Mouse (Mus musculus) lung, adult 18-20 months (tissue): ENCODE measurements at regions not wholly inside any gene's neighbourhood (a gene's known extent, or its start where the extent isn't known, plus 50 kb on each side); places are given as distances from the start of the nearest gene placed in this dataset.

Source experiments
- DNase-seq, 2 experiments: peaks; one replicate each; pipeline ENCODE4 v3.0.0; 2022; ENCODE audit warnings: mixed read lengths in 2 of 2

DNA sequence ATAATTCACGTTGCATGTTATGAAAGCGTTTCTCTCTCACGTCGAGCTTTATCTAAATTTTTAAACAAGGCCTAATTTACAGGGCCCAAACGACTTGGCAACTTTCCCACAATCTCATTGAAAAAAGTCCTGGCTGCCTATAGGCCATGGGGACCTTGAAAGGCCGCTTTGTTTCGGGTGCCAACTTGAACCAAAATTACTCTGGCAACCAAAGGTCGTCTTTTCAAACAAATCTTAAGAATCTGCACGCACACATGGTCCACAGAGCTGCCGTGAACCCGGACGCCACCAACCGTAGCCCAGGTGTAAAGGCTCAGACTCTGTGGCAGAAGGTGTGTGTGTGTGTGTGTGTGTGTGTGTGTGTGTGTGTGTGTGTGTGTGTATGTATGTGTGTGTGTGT is 210.5 kb upstream of the Kazn start:
- no peak for DNase-seq

DNA sequence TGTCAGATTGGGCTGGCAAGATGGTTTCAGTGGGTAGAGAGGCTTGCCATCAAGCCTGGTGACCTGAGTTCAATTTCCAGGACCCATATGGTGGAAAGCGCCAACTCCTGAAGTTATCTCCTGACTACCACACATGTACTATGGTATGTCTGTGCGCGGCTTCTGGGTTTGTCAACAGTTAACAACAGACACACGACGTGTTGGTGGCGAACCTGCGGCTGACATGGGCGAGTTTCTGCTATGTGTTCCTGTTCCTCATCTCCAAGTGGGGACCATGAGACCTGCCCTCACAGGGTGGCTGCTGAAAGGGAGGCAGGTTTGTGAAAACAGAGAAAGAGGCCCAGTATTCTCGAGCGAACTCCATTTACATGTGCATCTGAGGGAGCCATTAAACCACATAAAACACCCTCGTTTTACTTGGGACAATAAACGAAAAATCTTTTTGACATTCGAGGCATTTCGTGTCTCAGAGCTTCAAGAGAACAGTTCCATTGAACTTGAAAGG is 210.0 kb upstream of the Kazn start:
- DNase-seq, result no peak

DNA sequence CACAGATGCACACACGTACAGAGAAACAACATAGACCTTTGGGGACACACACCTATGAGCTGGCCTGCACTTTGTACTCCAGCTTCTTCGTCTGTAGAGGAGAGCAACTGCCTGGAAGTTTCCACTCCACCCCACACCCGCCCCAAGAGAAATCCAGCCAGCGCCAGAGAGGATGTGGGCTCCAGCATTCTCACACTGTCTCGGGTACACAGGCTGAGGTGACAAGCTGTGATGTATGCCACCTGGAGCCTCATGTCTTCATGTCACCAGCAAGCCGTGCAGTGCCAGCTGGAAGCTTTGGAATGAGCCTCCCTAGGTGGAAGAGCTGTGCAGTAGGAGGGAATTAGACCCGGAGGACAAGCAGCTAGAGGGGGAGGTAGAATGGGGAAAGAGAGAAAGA is 208.3 kb upstream of the Kazn start:
- DNase-seq, result peak; percentile 10 to 26

DNA sequence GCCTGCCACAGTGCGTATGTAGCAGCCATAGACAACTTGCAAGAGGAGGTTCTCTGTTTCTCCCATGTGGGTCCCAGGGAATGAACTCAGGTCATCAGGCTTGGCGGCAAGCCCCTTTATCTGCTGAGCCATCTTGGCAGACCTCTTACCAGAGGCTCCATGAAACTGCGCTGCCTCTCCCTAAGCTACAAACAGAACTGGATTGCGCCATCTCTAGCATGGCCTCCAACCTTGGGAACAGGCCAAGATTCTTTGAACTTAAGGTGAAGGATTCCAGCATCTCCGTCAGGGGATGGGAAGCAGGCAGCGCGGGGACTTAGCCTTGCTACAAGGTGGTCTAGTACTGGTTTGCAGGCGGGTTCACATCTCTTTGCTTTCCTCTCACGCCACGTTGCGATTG is 201.8 kb upstream of the Kazn start:
- DNase-seq, result peak; percentile 12 to 24

DNA sequence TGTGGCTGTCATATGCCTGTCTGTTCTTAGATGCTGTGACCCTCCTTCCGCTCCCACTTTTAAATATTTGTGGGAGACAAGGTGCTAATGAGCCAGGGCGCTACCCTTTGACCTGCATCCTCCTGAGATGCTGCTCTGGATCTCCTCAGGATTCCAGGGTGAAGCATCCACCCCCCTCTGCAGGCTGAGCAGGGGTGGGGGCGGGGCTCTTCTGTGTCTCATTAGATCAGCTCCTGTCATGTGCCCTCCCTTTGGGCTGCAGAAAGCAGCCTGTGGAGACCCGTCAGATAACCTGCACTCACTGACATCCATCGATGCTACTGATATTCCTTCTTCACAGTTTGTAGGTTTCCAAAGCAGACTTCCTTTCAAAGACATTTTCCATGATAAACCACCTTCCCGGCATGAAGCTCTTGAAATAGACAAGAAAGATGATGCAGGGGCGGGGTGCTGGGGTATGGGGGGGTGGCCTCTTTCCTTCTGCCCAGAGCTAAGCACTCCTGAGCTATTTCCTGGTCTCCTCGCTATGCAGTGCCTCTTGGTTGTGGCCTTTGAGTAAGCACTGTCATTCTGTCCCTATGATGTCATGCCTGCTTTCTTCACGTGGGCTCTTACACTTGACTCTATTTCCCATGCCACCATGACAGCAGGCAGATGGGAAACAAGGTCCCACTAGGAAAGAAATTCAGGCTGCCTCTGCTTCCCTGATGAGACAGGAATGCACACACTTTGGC is 200.4 kb upstream of the Kazn start:
- DNase-seq, result no peak

DNA sequence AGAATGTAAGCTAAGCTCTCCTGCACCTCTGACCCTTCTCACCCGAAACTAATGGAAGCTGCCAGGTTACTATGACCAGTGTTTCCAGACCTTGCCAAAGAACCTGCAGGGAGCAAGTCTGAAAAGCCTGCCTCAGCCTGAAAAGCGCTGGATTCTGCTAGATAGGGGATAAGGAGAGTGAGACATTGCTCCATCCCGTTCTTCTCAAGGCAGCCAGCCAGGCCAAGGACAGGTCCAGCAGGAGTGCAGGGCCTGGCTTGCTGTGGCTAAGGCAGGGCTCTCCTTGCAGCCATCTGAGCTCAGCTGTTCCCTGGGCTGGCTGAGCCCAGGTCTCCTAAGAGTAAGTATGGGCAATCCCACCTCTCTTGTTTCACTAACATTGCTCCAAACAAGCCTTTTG is 185.4 kb upstream of the Kazn start:
- DNase-seq, result no peak

DNA sequence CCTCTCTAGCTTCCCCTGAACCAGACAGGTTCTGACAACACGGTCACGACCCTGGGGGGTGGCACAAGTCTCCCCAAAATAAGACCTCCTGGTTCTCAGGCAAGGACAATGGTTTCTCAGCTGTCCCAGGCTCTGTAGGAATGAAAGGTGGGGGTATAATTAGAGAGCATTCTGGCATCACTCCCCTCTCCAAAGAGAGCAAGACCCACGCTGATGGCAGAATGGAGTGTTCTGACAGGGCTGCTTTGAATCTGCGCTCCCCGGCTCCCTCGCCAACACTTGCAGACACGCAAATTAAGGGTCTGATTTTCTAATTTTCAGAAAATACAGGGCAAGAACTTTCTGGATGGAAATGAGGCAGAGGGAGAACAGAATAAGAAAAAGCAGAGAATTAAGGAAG is 181.2 kb upstream of the Kazn start:
- no peak for DNase-seq

DNA sequence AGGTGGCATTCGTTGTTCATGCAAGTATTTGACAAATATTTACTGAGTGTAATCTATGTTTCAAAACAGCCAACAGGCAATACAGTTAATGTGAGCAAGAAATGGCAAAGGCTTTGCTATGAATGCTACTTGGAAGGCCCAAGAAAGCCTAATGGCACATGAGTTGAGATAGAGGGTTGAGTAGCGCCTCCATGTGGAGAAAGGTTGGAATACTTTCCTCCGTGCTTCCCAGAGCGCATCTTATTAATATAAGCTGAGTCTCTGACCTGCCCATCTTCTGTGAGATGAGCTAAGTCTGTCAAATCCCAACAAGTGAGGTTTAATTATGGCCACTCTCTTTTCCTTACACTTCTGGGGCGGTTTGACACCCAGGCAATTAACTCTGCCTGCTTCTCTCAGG is 175.7 kb upstream of the Kazn start:
- no peak for DNase-seq

DNA sequence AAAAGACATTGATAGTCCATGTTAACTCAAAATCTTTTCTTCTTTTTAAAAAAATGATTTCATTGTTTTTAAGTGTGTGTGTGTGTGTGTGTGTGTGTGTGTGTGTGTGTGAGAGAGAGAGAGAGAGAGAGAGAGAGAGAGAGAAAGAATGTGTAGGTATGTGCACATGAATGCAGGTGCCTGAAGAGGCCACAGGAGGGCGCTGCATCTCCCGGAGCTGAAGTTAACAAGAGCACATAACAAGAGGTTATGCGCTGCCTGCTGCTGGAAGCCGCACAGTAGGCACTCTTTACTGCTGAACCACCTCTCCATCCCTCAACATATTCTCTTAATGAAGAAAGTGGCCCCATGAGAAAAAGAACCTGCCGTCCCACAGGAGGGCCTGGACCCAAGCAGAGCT is 172.6 kb upstream of the Kazn start:
- DNase-seq, result no peak

DNA sequence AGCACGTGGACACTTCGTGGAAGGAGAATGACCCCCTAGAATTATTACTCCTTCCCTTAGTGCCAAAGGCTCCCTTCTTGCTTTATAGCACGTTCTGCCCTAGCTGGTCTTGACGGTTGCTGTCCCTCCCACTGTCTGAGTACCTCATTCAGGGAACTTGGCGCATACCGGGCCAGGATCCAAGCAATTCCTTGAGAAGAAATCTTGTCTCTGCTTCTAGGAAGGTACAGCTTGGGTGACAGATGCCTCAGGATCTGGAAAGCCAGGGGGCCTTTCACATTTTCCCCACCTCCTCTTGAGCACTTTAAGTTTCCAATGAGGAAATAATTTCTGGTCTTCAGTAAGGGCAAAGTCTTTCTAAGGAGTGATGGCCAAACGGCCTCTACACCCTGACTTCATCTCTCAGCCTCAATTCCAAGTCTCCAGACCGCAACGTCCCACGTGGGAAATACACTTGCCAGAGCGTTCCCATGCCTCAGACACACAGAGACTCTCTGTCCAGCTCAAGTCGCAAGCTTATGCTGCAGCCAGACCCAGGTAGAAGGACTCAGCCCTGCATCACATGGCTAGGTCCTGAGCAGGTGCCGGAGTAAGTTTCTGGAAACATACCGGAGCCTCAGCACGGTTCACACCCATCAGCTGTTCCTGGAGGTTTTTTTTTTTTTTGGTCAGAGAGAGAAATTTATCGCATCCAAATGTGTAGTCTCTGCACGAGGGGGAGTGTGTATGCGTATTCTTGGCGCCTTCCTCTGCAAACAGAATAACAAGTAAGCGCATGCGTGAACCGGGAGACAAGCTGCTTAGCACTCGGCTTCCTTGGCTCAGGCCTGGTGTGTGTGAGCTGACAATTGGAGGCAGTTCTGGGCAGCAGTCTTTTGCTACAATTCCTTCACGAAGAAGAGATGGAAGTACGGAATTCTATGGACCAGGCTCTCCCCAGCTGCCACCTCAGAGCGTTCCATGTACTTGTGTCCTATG is 171.7 kb upstream of the Kazn start:
- no peak for DNase-seq

DNA sequence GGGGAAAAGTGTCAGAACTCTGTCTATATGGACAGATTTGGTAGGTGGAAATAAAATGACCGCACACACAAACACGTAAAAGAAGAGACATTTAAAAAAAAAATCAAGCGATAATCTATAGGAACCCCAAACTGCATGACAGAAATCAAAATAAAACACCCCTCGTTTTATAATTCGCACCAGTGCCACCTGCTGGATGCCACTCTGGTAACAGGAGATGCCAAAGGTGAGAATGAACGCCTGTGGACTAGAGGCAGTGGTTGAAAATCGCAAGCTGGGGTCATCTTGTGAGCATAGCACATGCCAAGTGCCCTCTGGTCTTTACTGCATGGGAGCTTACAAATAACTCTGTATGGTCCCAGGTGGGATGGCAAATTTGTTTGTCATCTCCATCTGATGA is 158.7 kb upstream of the Kazn start:
- DNase-seq, result no peak

DNA sequence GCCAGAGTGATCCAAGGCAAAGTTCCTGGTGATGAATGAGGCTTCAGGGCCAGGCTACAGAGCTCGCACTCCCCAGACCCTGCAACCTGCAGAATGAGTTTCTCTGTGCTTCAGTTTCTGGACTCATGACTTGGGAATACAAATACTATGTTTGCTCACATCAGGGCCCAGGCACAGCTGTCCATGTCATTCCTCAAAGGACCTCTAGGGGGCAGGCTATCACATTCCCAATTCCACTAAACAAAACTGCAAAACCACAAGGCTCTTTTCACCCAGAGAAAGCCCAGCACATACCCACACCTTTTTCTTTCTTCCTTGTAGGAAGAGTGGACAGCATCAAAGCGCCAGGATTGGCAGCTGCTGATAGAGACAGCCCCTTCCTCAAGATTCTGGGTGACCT is 153.7 kb upstream of the Kazn start:
- DNase-seq, result peak in 1 of 2 experiments; percentile 8

DNA sequence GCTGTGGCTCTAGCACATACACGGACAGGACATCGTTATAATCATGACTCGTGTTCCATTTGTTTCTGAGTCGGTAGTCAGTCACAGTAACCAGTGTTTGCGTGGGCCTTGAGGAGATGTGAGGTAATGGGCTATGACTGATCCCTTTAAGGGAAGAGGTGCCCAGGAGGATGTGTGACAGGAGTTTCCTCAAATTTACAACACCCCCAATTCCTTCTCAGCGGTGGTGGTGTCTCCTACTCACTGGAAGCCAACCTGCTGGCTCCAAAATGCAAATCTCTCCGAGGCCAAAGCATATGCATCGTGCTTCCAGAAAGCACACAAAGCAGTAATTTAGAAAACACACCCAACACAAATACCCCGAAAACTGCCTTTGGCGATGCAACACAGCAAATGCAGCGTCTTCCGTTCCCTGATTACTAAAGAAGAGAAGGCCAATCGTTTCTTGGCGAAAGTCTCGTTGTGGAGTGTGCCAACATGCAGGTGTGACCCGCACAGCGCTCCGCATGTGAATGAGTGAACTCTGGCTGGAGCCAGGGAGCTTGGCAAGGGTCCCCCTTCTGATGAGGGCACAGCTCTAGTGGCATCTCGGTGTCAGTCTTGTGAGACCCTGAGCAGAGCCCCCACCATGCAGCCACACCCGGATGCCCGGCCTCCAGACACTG is 151.5 kb upstream of the Kazn start:
- DNase-seq, result no peak

DNA sequence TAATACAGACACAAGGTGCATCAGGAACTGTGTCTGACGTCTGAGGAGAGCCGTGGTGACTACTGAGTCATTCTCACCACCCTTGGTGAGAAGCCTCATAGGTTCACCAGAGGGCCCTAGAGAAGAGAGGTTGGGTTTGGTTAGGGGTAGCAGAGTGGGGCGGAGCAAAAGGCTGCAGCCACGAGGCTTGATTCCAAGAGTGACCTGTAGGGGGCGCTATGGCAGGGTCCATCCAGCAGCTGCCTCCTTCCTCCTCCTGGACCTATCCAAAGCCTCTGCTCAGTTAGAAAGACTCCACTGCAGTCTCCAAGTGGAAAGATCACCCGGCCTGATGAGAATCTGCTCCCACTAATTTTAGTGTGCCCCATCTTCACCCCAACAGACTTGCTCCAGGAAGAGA is 149.3 kb upstream of the Kazn start:
- DNase-seq, result no peak

DNA sequence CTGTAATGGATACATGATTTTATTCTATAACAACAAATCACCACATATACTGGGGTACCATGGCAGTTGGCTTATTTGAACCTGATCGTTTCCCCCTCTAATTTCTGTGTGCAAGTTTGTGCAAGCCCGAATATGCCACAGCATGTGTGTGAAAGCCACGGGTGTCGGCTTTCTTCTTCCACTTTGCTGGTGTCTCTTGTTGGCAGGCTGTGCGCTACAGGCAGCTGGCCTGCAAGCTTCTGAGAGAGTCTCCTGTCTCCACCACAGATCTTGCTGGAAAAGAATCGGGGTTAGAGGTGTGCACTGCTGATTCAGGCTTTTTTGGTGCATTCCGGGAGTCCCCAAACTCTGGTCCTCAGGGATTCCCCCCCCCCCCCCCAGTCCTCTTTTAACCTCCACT is 142.0 kb upstream of the Kazn start:
- DNase-seq, result no peak

DNA sequence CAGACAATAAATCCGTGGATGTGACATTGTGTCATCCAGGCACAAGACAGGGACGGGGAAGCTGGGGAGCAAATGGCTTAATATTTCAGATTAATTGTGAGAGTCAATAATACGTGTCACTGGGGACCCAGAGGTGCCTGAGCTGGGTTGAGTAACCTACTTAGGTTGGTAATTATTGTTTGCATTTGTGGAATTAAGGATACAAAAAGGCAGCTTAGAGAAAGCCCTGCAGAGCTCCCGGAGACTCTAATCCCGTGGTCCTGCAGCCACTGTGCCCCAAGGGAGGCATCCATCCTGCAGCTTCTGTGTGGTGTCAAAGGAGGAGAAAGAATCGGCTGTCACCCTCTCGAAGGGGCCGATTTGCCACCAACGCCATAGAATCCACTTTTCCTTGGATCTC is 139.3 kb upstream of the Kazn start:
- no peak for DNase-seq

DNA sequence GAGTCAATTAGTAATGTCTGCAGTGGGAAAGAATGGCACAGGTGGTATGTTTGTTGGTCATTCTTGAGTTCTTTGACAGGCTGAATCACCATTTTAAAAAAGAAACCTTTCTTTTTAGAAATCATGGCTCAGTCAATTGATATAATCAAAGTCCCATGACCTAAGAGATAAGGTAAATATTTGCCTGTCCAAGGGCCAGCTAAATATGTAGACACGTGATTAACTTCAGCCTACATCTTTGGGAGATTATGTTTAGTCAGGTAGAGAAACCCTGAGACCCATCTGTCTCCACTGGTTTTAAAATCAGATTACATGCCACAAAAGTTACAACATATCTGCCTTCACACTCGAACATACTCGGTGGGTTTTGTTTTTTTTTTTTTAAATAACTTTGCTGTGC is 128.6 kb upstream of the Kazn start:
- DNase-seq, result no peak

DNA sequence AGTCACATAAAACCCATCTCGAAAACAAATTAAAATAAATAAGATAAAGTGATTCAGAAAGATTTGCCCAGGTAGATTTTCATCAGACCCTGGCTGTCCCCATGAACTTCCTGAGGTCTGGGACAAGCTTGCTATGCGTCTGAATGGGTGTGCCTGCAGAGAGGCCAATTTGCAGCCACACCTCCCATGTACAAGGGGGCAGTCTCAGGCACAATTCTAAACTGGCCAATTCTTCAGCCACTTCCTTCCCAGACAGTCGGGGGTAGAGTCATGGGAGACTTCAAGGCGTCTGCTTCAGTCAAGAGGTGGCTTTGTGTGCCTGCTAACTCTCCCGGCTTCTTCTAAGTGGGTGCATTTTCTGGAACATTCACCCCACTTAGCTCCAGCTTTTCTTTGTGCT is 122.9 kb upstream of the Kazn start:
- no peak for DNase-seq

DNA sequence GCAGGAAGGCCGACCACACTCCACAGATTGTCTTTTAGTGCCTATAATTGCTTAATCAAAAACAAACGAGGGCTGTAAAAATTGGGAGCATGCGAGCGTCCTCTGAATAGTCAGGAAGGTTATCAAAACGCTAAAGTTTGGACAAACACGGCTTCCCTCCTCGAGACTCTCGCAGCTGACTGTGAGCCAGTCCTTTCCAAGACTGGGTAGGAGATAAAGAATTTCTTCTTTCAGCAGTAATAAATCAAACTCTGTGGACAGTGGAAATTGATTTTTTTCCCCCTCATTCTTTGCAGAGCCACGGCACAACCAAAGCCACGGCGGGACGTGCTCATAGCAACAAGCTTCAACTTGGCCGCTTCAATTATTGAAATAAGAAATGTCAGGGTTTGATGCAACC is 119.7 kb upstream of the Kazn start:
- DNase-seq, result no peak

DNA sequence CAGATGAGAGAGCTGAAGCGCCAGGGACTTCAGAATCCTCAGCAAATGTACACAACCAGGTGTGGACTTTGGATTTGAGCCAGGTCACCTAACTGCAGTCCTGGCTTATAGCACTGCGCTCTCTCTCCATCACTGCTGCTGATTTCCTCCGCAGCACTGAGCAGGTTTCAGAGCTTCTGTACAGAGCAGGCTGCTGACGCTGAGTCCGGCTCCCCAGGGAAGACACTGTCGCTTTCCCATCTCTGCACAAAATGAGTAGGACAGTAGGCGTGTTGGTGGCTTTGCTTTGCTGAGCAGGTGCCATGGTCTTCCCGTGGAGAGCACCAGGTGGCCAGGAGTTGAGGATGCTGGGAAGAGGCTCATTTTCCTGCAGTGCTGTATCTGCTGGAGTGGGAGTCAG is 116.2 kb upstream of the Kazn start:
- no peak for DNase-seq

DNA sequence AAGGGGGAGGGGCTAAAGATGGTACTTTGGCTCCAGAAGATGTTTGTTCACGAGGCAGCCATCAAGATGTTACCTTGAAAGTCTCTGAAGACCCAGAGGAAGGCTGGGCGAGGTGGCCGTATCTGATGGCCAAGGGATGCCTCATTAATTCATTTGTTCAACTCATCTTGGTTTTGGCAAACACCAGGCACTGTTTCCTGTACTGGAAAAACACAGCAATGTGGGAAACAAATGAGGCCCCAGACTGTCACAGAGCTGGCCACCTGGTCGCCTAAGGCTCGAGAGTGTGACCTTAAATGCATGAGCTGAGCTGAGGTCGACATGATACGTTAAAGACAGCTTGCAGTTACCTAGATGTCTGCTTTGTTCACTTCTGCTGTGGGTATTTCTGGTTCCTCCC is 114.3 kb upstream of the Kazn start:
- no peak for DNase-seq

DNA sequence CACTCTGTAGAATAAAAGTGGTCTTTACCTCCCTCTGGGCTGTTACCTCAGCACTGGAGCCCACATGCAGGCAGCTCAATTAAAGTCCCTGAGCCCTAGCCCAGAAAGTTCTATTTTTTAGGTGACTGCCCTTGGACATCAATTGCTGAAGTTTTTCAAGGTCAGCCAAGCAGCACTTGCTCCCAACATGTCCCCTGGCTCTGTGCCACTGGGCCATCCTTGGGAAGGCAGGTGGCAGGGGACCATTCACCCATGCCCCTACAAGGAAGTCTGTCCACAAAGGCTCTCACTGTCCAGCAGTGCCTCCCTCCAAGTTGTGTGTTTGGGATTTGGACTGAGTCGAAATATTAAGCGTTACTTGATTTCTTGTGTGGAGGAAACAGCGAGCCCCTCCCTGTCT is 112.6 kb upstream of the Kazn start:
- no peak for DNase-seq

DNA sequence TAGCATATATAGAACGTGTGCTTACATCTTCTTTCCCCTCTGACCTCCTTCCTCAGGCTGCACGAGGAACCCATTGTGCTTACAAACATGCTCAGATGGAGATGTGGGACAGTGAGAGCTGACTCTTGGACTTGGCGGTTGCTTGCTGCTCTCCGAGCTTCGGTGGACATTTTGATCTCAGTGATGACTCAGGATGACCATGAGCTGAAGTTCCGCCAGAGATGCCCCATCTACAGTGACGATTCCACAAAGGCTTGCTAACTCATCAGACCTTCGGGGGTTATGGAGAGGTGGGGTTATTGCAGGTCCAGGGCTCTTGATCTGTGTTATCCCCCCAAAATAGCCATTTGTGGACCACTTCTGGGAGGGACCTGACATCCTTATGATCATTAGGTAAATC is 111.8 kb upstream of the Kazn start:
- no peak for DNase-seq

DNA sequence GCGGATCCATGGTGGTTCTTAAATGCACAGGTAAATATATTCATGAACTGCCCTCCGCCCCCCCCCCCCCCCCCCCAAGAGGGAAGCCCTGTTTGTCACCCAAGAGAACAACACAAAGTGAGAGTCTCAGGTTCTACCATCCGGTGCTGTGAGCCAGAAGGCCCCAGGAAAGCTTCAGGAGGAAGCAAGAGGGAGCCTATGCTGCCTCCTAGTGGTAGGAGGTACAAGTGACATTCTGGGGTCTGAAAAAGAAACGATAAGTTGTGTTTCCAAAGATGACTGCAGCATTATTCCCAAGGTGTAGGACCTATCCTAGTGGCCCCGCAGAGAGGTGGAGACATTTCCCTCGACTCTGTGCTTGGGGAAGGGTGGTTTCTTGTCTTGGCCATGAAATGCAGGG is 109.7 kb upstream of the Kazn start:
- peak; percentile 9 to 35 for DNase-seq
